Mouse (Mus musculus): Measurements from ENCODE around the gene Susd6.

DNA sequence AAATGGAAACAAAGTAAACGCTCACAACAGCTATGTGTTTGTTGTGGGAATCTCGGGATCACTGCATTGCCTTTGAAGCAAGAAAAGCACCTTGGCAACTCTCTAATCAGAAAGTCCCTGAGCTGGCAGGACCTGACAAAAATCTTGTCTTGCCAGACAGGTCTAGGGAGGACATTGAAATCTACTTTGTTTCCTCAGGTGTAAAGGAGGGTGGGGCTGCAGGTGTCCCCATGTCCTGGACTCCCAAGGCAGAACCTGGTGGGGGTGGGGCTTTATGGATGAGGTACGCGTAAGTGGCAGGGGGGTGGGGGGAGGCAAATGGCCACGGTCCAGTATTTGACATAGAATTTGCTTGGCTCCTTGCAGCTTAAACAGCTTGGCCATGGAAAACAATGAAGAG, 133.3 kb downstream of the Susd6 start:
- TF ChIP-seq CTCF (IDR thresholded peaks at IDR 0.05; ENCODE audit: insufficient read depth, low read depth, low read length) (no peak), POLR2A (IDR thresholded peaks at IDR 0.05; ENCODE audit: insufficient read depth, low read depth, low read length) (no peak)

Measured in olfactory bulb, adult 2 months (tissue).